Mouse (Mus musculus) thymus, postnatal 4 days (tissue): ENCODE measurements around the gene C2cd6.

Experiments
- DNase-seq: peaks from one replicate; pipeline ENCODE4 v3.0.0; 2021

C2cd6 gene

GRCm38 (mm10) chr1:59094705-59095104 is at the start of gene C2cd6:
Gene C2cd6 (minus strand): TSS chr1:59094900.
- DNase-seq = no peak

GRCm38 (mm10) chr1:59142809-59143208 is 48.1 kb upstream of the C2cd6 start:
- peak; percentile 84 for DNase-seq

- no peak for DNase-seq
These were observed 39.7 kb upstream of the C2cd6 start for GRCm38 (mm10) chr1:59134419-59134818.

GRCm38 (mm10) chr1:59128879-59129278 is 34.2 kb upstream of the C2cd6 start:
- no peak for DNase-seq

GRCm38 (mm10) chr1:59125558-59125957 is 30.9 kb upstream of the C2cd6 start:
- DNase-seq = no peak

- peak; percentile 94 for DNase-seq
These were observed 25.2 kb upstream of the C2cd6 start, which contains the start of gene Tmem237 for GRCm38 (mm10) chr1:59119720-59120457. Gene Tmem237 (minus strand): TSS chr1:59120408.

GRCm38 (mm10) chr1:59110524-59110923 is 15.8 kb upstream of the C2cd6 start:
- DNase-seq = no peak

- no peak for DNase-seq
These were observed 7.4 kb upstream of the C2cd6 start for GRCm38 (mm10) chr1:59102071-59102470.

GRCm38 (mm10) chr1:59101020-59101419 is 6.3 kb upstream of the C2cd6 start:
- DNase-seq = no peak

GRCm38 (mm10) chr1:59070867-59071266 is 23.8 kb downstream of the C2cd6 start:
- peak; percentile 58 for DNase-seq

- DNase-seq = peak; percentile 15
These were observed 26.7 kb downstream of the C2cd6 start for GRCm38 (mm10) chr1:59067976-59068375.

GRCm38 (mm10) chr1:59063697-59064096 is 31.0 kb downstream of the C2cd6 start:
- DNase-seq = no peak

- no peak for DNase-seq
These were observed 37.7 kb downstream of the C2cd6 start for GRCm38 (mm10) chr1:59056955-59057354.

- DNase-seq = no peak
These were observed 43.4 kb downstream of the C2cd6 start for GRCm38 (mm10) chr1:59051306-59051705.

GRCm38 (mm10) chr1:59037723-59038122 is 57.0 kb downstream of the C2cd6 start:
- DNase-seq = no peak

- no peak for DNase-seq
These were observed 73.1 kb downstream of the C2cd6 start for GRCm38 (mm10) chr1:59021556-59021955.

- DNase-seq = peak; percentile 37
These were observed 85.5 kb downstream of the C2cd6 start for GRCm38 (mm10) chr1:59009250-59009649.
